Mouse (Mus musculus): ENCODE measurements around the gene Plxnb2.

Plxnb2 gene

GRCm38 (mm10) chr15:89179630-89179964 lies 991 bp downstream of the Plxnb2 start:
- no peak for DNase-seq (ENCODE audit: low spot score in 2 of 2)

GRCm38 (mm10) chr15:89178954-89179629 lies 1.5 kb downstream of the Plxnb2 start:
- peak in 1 of 2 experiments; percentile 37 for DNase-seq (ENCODE audit: low spot score in 2 of 2)

- no peak for DNase-seq (ENCODE audit: low spot score in 2 of 2)
These were observed 2.2 kb downstream of the Plxnb2 start for GRCm38 (mm10) chr15:89178260-89178860.

- no peak for DNase-seq (ENCODE audit: low spot score in 2 of 2)
These were observed 2.9 kb downstream of the Plxnb2 start for GRCm38 (mm10) chr15:89177576-89178259.

GRCm38 (mm10) chr15:89177121-89177520 lies 3.5 kb downstream of the Plxnb2 start:
- peak; percentile 57 to 65 for DNase-seq (ENCODE audit: low spot score in 2 of 2)

- no peak for DNase-seq (ENCODE audit: low spot score in 2 of 2)
These were observed 5.0 kb downstream of the Plxnb2 start for GRCm38 (mm10) chr15:89175411-89176155.

GRCm38 (mm10) chr15:89174889-89175339 lies 5.7 kb downstream of the Plxnb2 start:
- DNase-seq (ENCODE audit: low spot score in 2 of 2): no peak

- peak in 1 of 2 experiments; percentile 26 for DNase-seq (ENCODE audit: low spot score in 2 of 2)
These were observed 6.7 kb downstream of the Plxnb2 start for GRCm38 (mm10) chr15:89173906-89174214.

- peak in 1 of 2 experiments; percentile 63 for DNase-seq (ENCODE audit: low spot score in 2 of 2)
These were observed 7.3 kb downstream of the Plxnb2 start for GRCm38 (mm10) chr15:89173024-89173905.

- DNase-seq (ENCODE audit: low spot score in 2 of 2): no peak
These were observed 8.2 kb downstream of the Plxnb2 start for GRCm38 (mm10) chr15:89172276-89172935.

- DNase-seq (ENCODE audit: low spot score in 2 of 2): no peak
These were observed 9.0 kb downstream of the Plxnb2 start for GRCm38 (mm10) chr15:89171526-89172051.

GRCm38 (mm10) chr15:89170102-89170501 lies 10.5 kb downstream of the Plxnb2 start:
- DNase-seq (ENCODE audit: low spot score in 2 of 2): no peak

GRCm38 (mm10) chr15:89169431-89169830 lies 11.2 kb downstream of the Plxnb2 start:
- peak; percentile 88 to 89 for DNase-seq (ENCODE audit: low spot score in 2 of 2)

GRCm38 (mm10) chr15:89168922-89169321 lies 11.7 kb downstream of the Plxnb2 start:
- no peak for DNase-seq (ENCODE audit: low spot score in 2 of 2)

- no peak for DNase-seq (ENCODE audit: low spot score in 2 of 2)
These were observed 15.1 kb downstream of the Plxnb2 start for GRCm38 (mm10) chr15:89165478-89165877.

GRCm38 (mm10) chr15:89161397-89161796 lies 19.2 kb downstream of the Plxnb2 start:
- no peak for DNase-seq (ENCODE audit: low spot score in 2 of 2)

- DNase-seq (ENCODE audit: low spot score in 2 of 2): no peak
These were observed 22.1 kb downstream of the Plxnb2 start for GRCm38 (mm10) chr15:89158516-89158915.

- peak in 1 of 2 experiments; percentile 37 for DNase-seq (ENCODE audit: low spot score in 2 of 2)
These were observed 22.6 kb downstream of the Plxnb2 start for GRCm38 (mm10) chr15:89157954-89158353.

- no peak for DNase-seq (ENCODE audit: low spot score in 2 of 2)
These were observed 28.3 kb downstream of the Plxnb2 start for GRCm38 (mm10) chr15:89152312-89152711.

GRCm38 (mm10) chr15:89150041-89150390 lies 30.6 kb downstream of the Plxnb2 start:
- DNase-seq (ENCODE audit: low spot score in 2 of 2): no peak

Data from right cerebral cortex, adult 2 months (tissue).